Mouse (Mus musculus): ENCODE measurements around the gene Itih2. TPM values are rescaled to one million over a fixed set of nuclear protein-coding genes. Genes with fewer than 3 reads are reported as not detected.

Itih2 gene
- polyA plus RNA-seq, 1 experiment from 2014 or later = 0.20 TPM

GRCm38 (mm10) chr2:10133941-10134340 is 2.7 kb upstream of the Itih2 start:
- Histone ChIP-seq H3K36me3 (ENCODE audit: control insufficient read depth, insufficient read depth, low read length) (no peaks in the 10 kb centered on the region), H3K27me3 (ENCODE audit: control insufficient read depth, insufficient read depth, low read length) (no peaks in the 10 kb centered on the region), H3K9ac (ENCODE audit: low read length) (no peak overlapping the region), H3K4me2 (ENCODE audit: low read length) (no peak overlapping the region), H3K4me3 (ENCODE audit: control insufficient read depth in 1 of 2, insufficient read depth in 1 of 2, low read depth in 1 of 2, low read length in 2 of 2) (no peak overlapping the region), H3K27ac (replicated peaks in 1 of 2; ENCODE audit: control insufficient read depth in 1 of 2, insufficient read depth in 1 of 2, low read depth in 2 of 2, low read length in 2 of 2) (no peak overlapping the region), H3K9me3 (ENCODE audit: control insufficient read depth, low read length) (no peaks in the 10 kb centered on the region), H3K4me1 (ENCODE audit: control insufficient read depth in 2 of 2, insufficient read depth in 2 of 2, low read length in 2 of 2) (no peaks in the 10 kb centered on the region)
- 73% methylated on average over 6 of the region's 6 CpGs for WGBS
- no peak for ATAC-seq (ENCODE audit: insufficient number of reproducible peaks, insufficient read depth, low FRiP score, low read depth)

GRCm38 (mm10) chr2:10132128-10132527 is 932 bp upstream of the Itih2 start:
- no peaks in the 10 kb centered on the region for H3K4me1 ChIP-seq (ENCODE audit: control insufficient read depth in 2 of 2, insufficient read depth in 2 of 2, low read length in 2 of 2)
- H3K36me3 ChIP-seq (ENCODE audit: control insufficient read depth, insufficient read depth, low read length) = no peaks in the 10 kb centered on the region
- no peak overlapping the region for H3K4me2 ChIP-seq (ENCODE audit: low read length)
- no peak for ATAC-seq (ENCODE audit: insufficient number of reproducible peaks, insufficient read depth, low FRiP score, low read depth)
- H3K27ac ChIP-seq (replicated peaks in 1 of 2; ENCODE audit: control insufficient read depth in 1 of 2, insufficient read depth in 1 of 2, low read depth in 2 of 2, low read length in 2 of 2) = no peak overlapping the region
- H3K9ac ChIP-seq (ENCODE audit: low read length) = no peak overlapping the region
- H3K9me3 ChIP-seq (ENCODE audit: control insufficient read depth, low read length) = no peaks in the 10 kb centered on the region
- no peaks in the 10 kb centered on the region for H3K27me3 ChIP-seq (ENCODE audit: control insufficient read depth, insufficient read depth, low read length)
- WGBS = 79% methylated on average over 1 of the region's 1 CpGs
- H3K4me3 ChIP-seq (ENCODE audit: control insufficient read depth in 1 of 2, insufficient read depth in 1 of 2, low read depth in 1 of 2, low read length in 2 of 2) = no peak overlapping the region

DNA sequence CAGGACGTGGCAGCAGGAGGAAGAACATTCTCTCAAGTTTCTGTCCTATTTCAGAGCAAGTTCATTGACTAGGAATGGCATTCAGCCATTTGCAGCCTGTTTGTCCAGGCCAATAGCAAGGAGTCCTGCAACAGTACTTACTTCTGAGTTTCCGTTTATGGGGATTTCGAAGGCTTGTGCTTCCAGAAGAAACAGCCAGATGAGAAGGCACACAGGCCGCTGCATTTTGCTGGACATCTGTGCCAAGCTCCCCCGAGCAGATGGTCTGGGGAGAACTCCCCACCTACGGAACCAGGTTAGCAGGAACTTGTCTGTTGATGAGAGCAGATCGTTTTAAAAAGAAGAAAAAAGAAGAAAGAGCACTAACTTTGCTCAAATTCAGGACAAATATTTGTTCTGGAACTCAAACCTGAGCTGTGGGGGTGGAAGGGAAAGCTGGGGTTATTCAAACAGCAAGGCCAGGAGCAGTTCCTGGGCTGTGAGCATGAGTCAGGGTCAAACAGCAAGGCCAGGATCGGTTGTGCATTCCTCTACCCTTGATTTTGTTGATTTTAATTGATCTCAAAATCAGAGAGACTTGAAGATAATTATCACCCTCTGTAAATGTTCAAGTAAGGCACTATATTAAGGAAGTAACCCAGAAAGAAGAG is 730 bp downstream of the Itih2 start:
- Histone ChIP-seq H3K27me3 (ENCODE audit: control insufficient read depth, insufficient read depth, low read length) (no peaks in the 10 kb centered on the region), H3K9ac (ENCODE audit: low read length) (no peak overlapping the region), H3K4me2 (ENCODE audit: low read length) (no peak overlapping the region), H3K4me3 (ENCODE audit: control insufficient read depth in 1 of 2, insufficient read depth in 1 of 2, low read depth in 1 of 2, low read length in 2 of 2) (no peak overlapping the region), H3K36me3 (ENCODE audit: control insufficient read depth, insufficient read depth, low read length) (no peaks in the 10 kb centered on the region), H3K27ac (replicated peaks in 1 of 2; ENCODE audit: control insufficient read depth in 1 of 2, insufficient read depth in 1 of 2, low read depth in 2 of 2, low read length in 2 of 2) (no peak overlapping the region), H3K4me1 (ENCODE audit: control insufficient read depth in 2 of 2, insufficient read depth in 2 of 2, low read length in 2 of 2) (no peaks in the 10 kb centered on the region), H3K9me3 (ENCODE audit: control insufficient read depth, low read length) (no peaks in the 10 kb centered on the region)
- no peak for ATAC-seq (ENCODE audit: insufficient number of reproducible peaks, insufficient read depth, low FRiP score, low read depth)
- 60% methylated on average over 8 of the region's 8 CpGs for WGBS

GRCm38 (mm10) chr2:10128571-10128970 is 2.6 kb downstream of the Itih2 start:
- Histone ChIP-seq H3K36me3 (ENCODE audit: control insufficient read depth, insufficient read depth, low read length) (no peaks in the 10 kb centered on the region), H3K4me3 (ENCODE audit: control insufficient read depth in 1 of 2, insufficient read depth in 1 of 2, low read depth in 1 of 2, low read length in 2 of 2) (no peak overlapping the region), H3K4me2 (ENCODE audit: low read length) (no peak overlapping the region), H3K27me3 (ENCODE audit: control insufficient read depth, insufficient read depth, low read length) (no peaks in the 10 kb centered on the region), H3K27ac (replicated peaks in 1 of 2; ENCODE audit: control insufficient read depth in 1 of 2, insufficient read depth in 1 of 2, low read depth in 2 of 2, low read length in 2 of 2) (no peak overlapping the region), H3K9ac (ENCODE audit: low read length) (no peak overlapping the region), H3K9me3 (ENCODE audit: control insufficient read depth, low read length) (no peaks in the 10 kb centered on the region), H3K4me1 (ENCODE audit: control insufficient read depth in 2 of 2, insufficient read depth in 2 of 2, low read length in 2 of 2) (no peaks in the 10 kb centered on the region)
- ATAC-seq (ENCODE audit: insufficient number of reproducible peaks, insufficient read depth, low FRiP score, low read depth) = no peak
- WGBS = 81% methylated on average over 4 of the region's 4 CpGs

- Histone ChIP-seq H3K4me3 (ENCODE audit: control insufficient read depth in 1 of 2, insufficient read depth in 1 of 2, low read depth in 1 of 2, low read length in 2 of 2) (no peak overlapping the region), H3K4me2 (ENCODE audit: low read length) (no peak overlapping the region), H3K9ac (ENCODE audit: low read length) (no peak overlapping the region), H3K27ac (replicated peaks in 1 of 2; ENCODE audit: control insufficient read depth in 1 of 2, insufficient read depth in 1 of 2, low read depth in 2 of 2, low read length in 2 of 2) (no peak overlapping the region), H3K27me3 (ENCODE audit: control insufficient read depth, insufficient read depth, low read length) (no peaks in the 10 kb centered on the region), H3K36me3 (ENCODE audit: control insufficient read depth, insufficient read depth, low read length) (no peaks in the 10 kb centered on the region), H3K9me3 (ENCODE audit: control insufficient read depth, low read length) (no peaks in the 10 kb centered on the region), H3K4me1 (ENCODE audit: control insufficient read depth in 2 of 2, insufficient read depth in 2 of 2, low read length in 2 of 2) (no peaks in the 10 kb centered on the region)
- 82% methylated on average over 5 of the region's 5 CpGs for WGBS
- no peak for ATAC-seq (ENCODE audit: insufficient number of reproducible peaks, insufficient read depth, low FRiP score, low read depth)
These were observed 3.7 kb downstream of the Itih2 start for GRCm38 (mm10) chr2:10127471-10127870.

DNA sequence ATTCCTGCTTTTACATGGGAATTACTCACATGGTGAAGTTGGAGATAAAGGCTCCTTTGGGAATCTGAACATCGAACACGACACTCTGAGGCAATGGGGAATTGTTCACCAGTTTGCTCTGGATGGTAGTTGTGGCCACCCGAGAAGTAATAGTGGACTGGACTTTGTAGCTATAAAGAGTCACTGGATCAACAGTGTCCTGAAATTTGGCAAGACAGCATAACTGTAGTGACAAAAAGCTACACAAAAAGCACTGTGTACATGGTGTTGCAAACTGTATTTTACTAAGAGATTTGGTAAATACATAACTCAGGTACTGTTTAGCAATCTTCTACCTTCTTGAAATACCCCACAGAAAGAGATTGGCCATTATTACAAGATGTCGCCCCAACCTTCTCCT is 5.1 kb downstream of the Itih2 start:
- no peak overlapping the region for H3K9ac ChIP-seq (ENCODE audit: low read length)
- H3K9me3 ChIP-seq (ENCODE audit: control insufficient read depth, low read length) = no peaks in the 10 kb centered on the region
- no peak overlapping the region for H3K4me2 ChIP-seq (ENCODE audit: low read length)
- H3K4me1 ChIP-seq (ENCODE audit: control insufficient read depth in 2 of 2, insufficient read depth in 2 of 2, low read length in 2 of 2) = no peaks in the 10 kb centered on the region
- H3K36me3 ChIP-seq (ENCODE audit: control insufficient read depth, insufficient read depth, low read length) = no peaks in the 10 kb centered on the region
- 80% methylated on average over 4 of the region's 4 CpGs for WGBS
- H3K27ac ChIP-seq (replicated peaks in 1 of 2; ENCODE audit: control insufficient read depth in 1 of 2, insufficient read depth in 1 of 2, low read depth in 2 of 2, low read length in 2 of 2) = no peak overlapping the region
- ATAC-seq (ENCODE audit: insufficient number of reproducible peaks, insufficient read depth, low FRiP score, low read depth) = no peak
- H3K27me3 ChIP-seq (ENCODE audit: control insufficient read depth, insufficient read depth, low read length) = no peaks in the 10 kb centered on the region
- no peak overlapping the region for H3K4me3 ChIP-seq (ENCODE audit: control insufficient read depth in 1 of 2, insufficient read depth in 1 of 2, low read depth in 1 of 2, low read length in 2 of 2)

- Histone ChIP-seq H3K4me2 (ENCODE audit: low read length) (no peak overlapping the region), H3K9me3 (ENCODE audit: control insufficient read depth, low read length) (no peaks in the 10 kb centered on the region), H3K9ac (ENCODE audit: low read length) (no peak overlapping the region), H3K36me3 (ENCODE audit: control insufficient read depth, insufficient read depth, low read length) (no peaks in the 10 kb centered on the region), H3K27me3 (ENCODE audit: control insufficient read depth, insufficient read depth, low read length) (no peaks in the 10 kb centered on the region), H3K4me3 (ENCODE audit: control insufficient read depth in 1 of 2, insufficient read depth in 1 of 2, low read depth in 1 of 2, low read length in 2 of 2) (no peak overlapping the region), H3K27ac (replicated peaks in 1 of 2; ENCODE audit: control insufficient read depth in 1 of 2, insufficient read depth in 1 of 2, low read depth in 2 of 2, low read length in 2 of 2) (no peak overlapping the region), H3K4me1 (ENCODE audit: control insufficient read depth in 2 of 2, insufficient read depth in 2 of 2, low read length in 2 of 2) (no peaks in the 10 kb centered on the region)
- no peak for ATAC-seq (ENCODE audit: insufficient number of reproducible peaks, insufficient read depth, low FRiP score, low read depth)
- WGBS = 49% methylated on average over 3 of the region's 3 CpGs
These were observed 9.4 kb downstream of the Itih2 start for GRCm38 (mm10) chr2:10121826-10122225.

GRCm38 (mm10) chr2:10119276-10119675 is 11.9 kb downstream of the Itih2 start:
- WGBS = 76% methylated on average over 8 of the region's 8 CpGs
- Histone ChIP-seq H3K9ac (ENCODE audit: low read length) (no peak overlapping the region), H3K36me3 (ENCODE audit: control insufficient read depth, insufficient read depth, low read length) (no peaks in the 10 kb centered on the region), H3K27ac (replicated peaks in 1 of 2; ENCODE audit: control insufficient read depth in 1 of 2, insufficient read depth in 1 of 2, low read depth in 2 of 2, low read length in 2 of 2) (no peak overlapping the region), H3K4me1 (ENCODE audit: control insufficient read depth in 2 of 2, insufficient read depth in 2 of 2, low read length in 2 of 2) (no peaks in the 10 kb centered on the region), H3K4me2 (ENCODE audit: low read length) (no peak overlapping the region), H3K9me3 (ENCODE audit: control insufficient read depth, low read length) (no peaks in the 10 kb centered on the region), H3K4me3 (ENCODE audit: control insufficient read depth in 1 of 2, insufficient read depth in 1 of 2, low read depth in 1 of 2, low read length in 2 of 2) (no peak overlapping the region), H3K27me3 (ENCODE audit: control insufficient read depth, insufficient read depth, low read length) (no peaks in the 10 kb centered on the region)
- no peak for ATAC-seq (ENCODE audit: insufficient number of reproducible peaks, insufficient read depth, low FRiP score, low read depth)

All from heart, embryonic 14.5 days (tissue).